Mouse (Mus musculus) testis, adult 2 months (tissue): Measurements from ENCODE around the gene Chac1. TPM values are rescaled to one million over a fixed set of nuclear protein-coding genes. Genes with fewer than 3 reads are reported as not detected.

ENCODE experiments used
- H3K27ac ChIP-seq: fragments of 200-500 bp; 2 replicates; pipeline ENCODE4 v1.5.1; 2012; ENCODE audit warnings: low read depth, low read length; ENCODE audit not compliant: control insufficient read depth, insufficient read depth
- H3K27me3 ChIP-seq: fragments of 200-500 bp; 2 replicates; pipeline ENCODE4 v1.6.1; 2012; ENCODE audit warnings: mild to moderate bottlenecking, low read length, moderate library complexity; ENCODE audit not compliant: control insufficient read depth, insufficient read depth
- H3K36me3 ChIP-seq: fragments of 200-500 bp; 2 replicates; pipeline ENCODE4 v1.6.1; 2012; ENCODE audit warnings: mild to moderate bottlenecking, low read length; ENCODE audit not compliant: control insufficient read depth, insufficient read depth
- H3K4me1 ChIP-seq: fragments of 200-500 bp; 2 replicates; pipeline ENCODE4 v1.6.1; 2012; ENCODE audit warnings: low read length; ENCODE audit not compliant: control insufficient read depth, insufficient read depth
- H3K4me3 ChIP-seq: fragments of 200-500 bp; 2 replicates; pipeline ENCODE4 v1.5.1; 2012; ENCODE audit warnings: low read depth, mild to moderate bottlenecking, low read length, moderate library complexity, mixed read lengths; ENCODE audit not compliant: control insufficient read depth
- CTCF ChIP-seq: fragments of 200-500 bp; IDR thresholded peaks from 2 replicates; pipeline ENCODE4 v1.5.1; 2012; ENCODE audit warnings: low read depth, mild to moderate bottlenecking, inconsistent platforms, low read length, moderate library complexity; ENCODE audit not compliant: control insufficient read depth, insufficient read depth, insufficient replicate concordance
- POLR2A ChIP-seq: fragments of 200-500 bp; IDR thresholded peaks from 2 replicates; pipeline ENCODE4 v1.6.1; 2012; ENCODE audit warnings: low read depth, mild to moderate bottlenecking, inconsistent platforms, low read length, moderate library complexity; ENCODE audit not compliant: control insufficient read depth
- polyA plus RNA-seq: library from polyadenylated mRNA; depleted of rRNA; stranded (reverse); fragments of >200 nt; gene quantifications from 2 replicates; pipeline ENCODE4 v1.2.3, GENCODE M21; 2012

Chac1 gene
- polyA plus RNA-seq, 1 experiment = 3.6 TPM

GRCm38 (mm10) chr2:119329123-119329817, 21.8 kb upstream of the Chac1 start:
- Histone ChIP-seq H3K27me3 (no peaks in the 10 kb centered on the region; the same call in 1 of the 2 replicates), H3K4me1 (peaks cover 22% of the 10 kb centered on the region), H3K36me3 (no peaks in the 10 kb centered on the region), H3K4me3 (no peak overlapping the region), H3K27ac (no peak overlapping the region)
- no peak for TF ChIP-seq CTCF
- TF ChIP-seq POLR2A = no peak

GRCm38 (mm10) chr2:119330795-119331194, 20.2 kb upstream of the Chac1 start:
- Histone ChIP-seq H3K36me3 (no peaks in the 10 kb centered on the region), H3K4me1 (peaks cover 9% of the 10 kb centered on the region), H3K27ac (no peak overlapping the region), H3K4me3 (no peak overlapping the region), H3K27me3 (no peaks in the 10 kb centered on the region; the same call in 1 of the 2 replicates)
- no peak for TF ChIP-seq CTCF
- no peak for TF ChIP-seq POLR2A

GRCm38 (mm10) chr2:119332177-119332661, 18.8 kb upstream of the Chac1 start:
- Histone ChIP-seq H3K27ac (no peak overlapping the region), H3K27me3 (no peaks in the 10 kb centered on the region), H3K4me3 (no peak overlapping the region)

GRCm38 (mm10) chr2:119334135-119334534, 16.9 kb upstream of the Chac1 start:
- Histone ChIP-seq H3K4me3 (no peak overlapping the region), H3K27ac (no peak overlapping the region), H3K4me1 (peaks cover 7% of the 10 kb centered on the region; the same call in 1 of the 2 replicates), H3K36me3 (no peaks in the 10 kb centered on the region), H3K27me3 (no peaks in the 10 kb centered on the region)
- TF ChIP-seq CTCF = no peak
- TF ChIP-seq POLR2A = no peak

More at GRCm38 (mm10) chr2:119332177-119332661, 18.8 kb upstream of the Chac1 start:
- no peak for TF ChIP-seq CTCF
- no peak for TF ChIP-seq POLR2A
- Histone ChIP-seq H3K4me1 (peaks cover 3% of the 10 kb centered on the region; the same call in 1 of the 2 replicates), H3K36me3 (no peaks in the 10 kb centered on the region)

DNA sequence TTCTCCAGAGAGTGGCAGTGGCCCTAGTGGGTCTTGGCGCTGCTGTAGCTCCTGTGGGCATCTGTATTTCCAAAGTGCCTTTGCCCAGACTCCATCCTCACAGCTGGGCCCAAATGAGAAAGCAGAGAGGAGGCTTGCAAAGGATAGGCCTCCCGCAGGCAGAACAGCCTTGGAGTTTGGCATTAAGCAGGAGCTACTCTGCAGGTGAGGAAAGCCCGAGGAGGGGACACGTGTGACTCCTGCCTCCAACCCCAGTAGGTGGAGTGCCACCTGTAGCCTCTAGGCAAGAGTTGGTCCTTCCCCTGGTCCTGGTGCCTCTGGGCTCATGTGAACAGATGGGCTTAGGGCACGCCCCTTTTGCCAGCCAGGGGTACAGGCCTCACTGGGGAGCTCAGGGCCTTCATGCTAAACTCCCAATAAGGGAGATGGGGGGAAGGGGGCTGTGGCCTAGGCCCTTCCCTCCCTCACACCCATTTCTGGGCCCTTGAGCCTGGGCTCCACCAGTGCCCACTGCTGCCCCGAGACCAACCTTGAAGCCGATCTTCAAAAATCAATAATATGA, 16.0 kb upstream of the Chac1 start:
- TF ChIP-seq POLR2A (no peak), CTCF (no peak)
- Histone ChIP-seq H3K4me3 (no peak overlapping the region), H3K27me3 (no peaks in the 10 kb centered on the region)

DNA sequence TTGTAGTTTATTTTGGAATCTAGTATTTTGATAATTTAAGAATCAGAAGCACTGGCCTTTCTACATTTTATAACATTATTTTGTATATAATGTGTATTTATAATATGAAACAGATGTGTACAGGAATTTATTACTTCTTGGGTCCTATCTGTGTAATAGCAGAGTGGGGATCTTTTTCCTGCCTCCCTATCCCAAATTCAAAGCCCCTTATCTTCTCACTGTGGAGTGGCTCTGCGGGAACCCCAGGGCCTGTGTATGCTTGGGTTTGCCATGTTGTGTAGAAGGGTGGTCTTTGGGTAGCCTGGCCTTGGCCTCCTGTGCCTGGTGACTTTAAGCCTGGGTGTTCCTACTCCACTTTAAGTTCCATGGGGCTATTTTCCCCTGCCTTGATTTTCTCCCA, 15.5 kb upstream of the Chac1 start:
- Histone ChIP-seq H3K4me3 (no peak overlapping the region), H3K4me1 (peaks cover 7% of the 10 kb centered on the region; the same call in 1 of the 2 replicates), H3K36me3 (no peaks in the 10 kb centered on the region), H3K27me3 (no peaks in the 10 kb centered on the region), H3K27ac (no peak overlapping the region)
- TF ChIP-seq CTCF (no peak), POLR2A (no peak)

More for the DNA sequence above, 16.0 kb upstream of the Chac1 start:
- no peaks in the 10 kb centered on the region for H3K36me3 ChIP-seq
- no peak overlapping the region for H3K27ac ChIP-seq
- H3K4me1 ChIP-seq = peaks cover 7% of the 10 kb centered on the region; the same call in 1 of the 2 replicates

- Histone ChIP-seq H3K4me3 (no peak overlapping the region), H3K4me1 (peaks cover 7% of the 10 kb centered on the region; the same call in 1 of the 2 replicates), H3K36me3 (no peaks in the 10 kb centered on the region), H3K27ac (no peak overlapping the region), H3K27me3 (no peaks in the 10 kb centered on the region)
- TF ChIP-seq CTCF = no peak
- no peak for TF ChIP-seq POLR2A
Measured at GRCm38 (mm10) chr2:119336002-119336401, 15.0 kb upstream of the Chac1 start.
